Mouse (Mus musculus) spleen, adult 2 months (tissue): Measurements from ENCODE around the gene Slmap.
A peak's percentile ranks its signal among the peaks of the same experiment; 100 is the strongest.

Source experiments
- CTCF ChIP-seq: fragments of 200-500 bp; IDR thresholded peaks from 2 replicates; pipeline ENCODE4 v1.5.1; 2011; ENCODE audit warnings: mild to moderate bottlenecking, inconsistent platforms; ENCODE audit not compliant: insufficient read depth, insufficient read length, insufficient replicate concordance; ENCODE audit errors: extremely low read depth
- POLR2A ChIP-seq: fragments of 200-500 bp; IDR thresholded peaks from 2 replicates; pipeline ENCODE4 v1.6.1; 2011; ENCODE audit warnings: low read depth, low read length, inconsistent platforms

- TF ChIP-seq CTCF (peak; percentile 75; the same call in 1 of the 2 replicates), POLR2A (no peak)
Observed at GRCm38 (mm10) chr14:26491150-26491549, 43.6 kb downstream of the Slmap start.
